Mouse (Mus musculus) heart, embryonic 16.5 days (tissue): ENCODE measurements around the gene Abcc1. TPM values are rescaled to one million over a fixed set of nuclear protein-coding genes. Genes with fewer than 3 reads are reported as not detected.
A peak's percentile ranks its signal among the peaks of the same experiment; 100 is the strongest.

Experiments
- ATAC-seq: fragments of 200-750 bp; cut with Nextera tagmentation; replicated peaks from 2 replicates; pipeline ENCODE4 v1.8.0; 2017; ENCODE audit warnings: moderate number of reproducible peaks; ENCODE audit not compliant: insufficient read depth, low FRiP score; ENCODE audit errors: extremely low read depth
- H3K27ac ChIP-seq: fragments of 300-500 bp; sonication (generic); 2 replicates; pipeline ENCODE4 v1.5.1; 2014; ENCODE audit warnings: mild to moderate bottlenecking, low read length, control low read depth, moderate library complexity
- H3K27me3 ChIP-seq: fragments of 300-500 bp; sonication (generic); 2 replicates; pipeline ENCODE4 v1.6.1; 2014; ENCODE audit warnings: low read length, mixed read lengths; ENCODE audit not compliant: control insufficient read depth, insufficient read depth
- H3K36me3 ChIP-seq: fragments of 300-500 bp; sonication (generic); 2 replicates; pipeline ENCODE4 v1.6.1; 2014; ENCODE audit not compliant: control insufficient read depth, insufficient read depth
- H3K4me1 ChIP-seq: fragments of 300-500 bp; sonication (generic); 2 replicates; pipeline ENCODE4 v1.6.1; 2014; ENCODE audit warnings: low read length, mixed read lengths; ENCODE audit not compliant: control insufficient read depth, insufficient read depth
- H3K4me2 ChIP-seq: fragments of 300-500 bp; sonication (generic); 2 replicates; pipeline ENCODE4 v1.6.1; 2014; ENCODE audit warnings: low read depth, mild to moderate bottlenecking, control low read depth, low read length
- H3K4me3 ChIP-seq: fragments of 300-500 bp; sonication (generic); 2 replicates; pipeline ENCODE4 v1.5.1; 2014; ENCODE audit warnings: mild to moderate bottlenecking, control low read depth, low read length
- H3K9ac ChIP-seq: fragments of 300-500 bp; sonication (generic); 2 replicates; pipeline ENCODE4 v1.6.1; 2014; ENCODE audit warnings: low read length, control low read depth
- H3K9me3 ChIP-seq: fragments of 300-500 bp; sonication (generic); replicated peaks from 2 replicates; pipeline ENCODE4 v1.6.1; 2016; ENCODE audit warnings: low read length; ENCODE audit not compliant: control insufficient read depth
- WGBS: fragments of 180-500 bp; shearing (Covaris S2); extraction: QIAGEN DNeasy Blood & Tissue Kit; methylation state at CpG from one replicate; pipeline ENCODE4 v1.1.7; 2014; 5-methylcytosine and 5-hydroxymethylcytosine counted together
- polyA plus RNA-seq: library from polyadenylated mRNA; unstranded; fragments of >200 nt; fragmentation: Nextera tagmentation; extraction: Ambion mirVana; gene quantifications from 2 replicates; pipeline ENCODE4 v1.2.1, GENCODE M21; 2015

Gene Abcc1
- polyA plus RNA-seq, 1 experiment from 2014 or later: 4.3 TPM

DNA sequence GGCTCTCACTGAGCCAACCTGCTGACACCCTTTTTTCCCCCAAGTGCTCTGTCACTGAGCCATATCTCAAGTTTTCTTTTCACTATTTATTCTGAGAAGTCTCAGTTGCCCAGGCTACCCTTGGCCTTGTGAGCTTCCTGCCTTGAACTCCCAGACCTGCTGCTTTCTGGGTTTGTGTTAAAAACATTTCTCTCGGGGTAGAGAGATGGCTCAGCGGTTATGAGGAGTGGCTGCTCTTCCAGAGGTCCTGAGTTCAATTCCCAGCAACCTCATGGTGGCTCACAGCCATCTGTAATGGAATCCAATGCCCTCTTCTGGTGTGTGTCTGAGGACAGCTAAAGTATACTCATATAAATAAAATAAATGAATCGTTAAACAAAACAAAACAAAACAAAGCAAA is 9.1 kb upstream of the Abcc1 start:
- ATAC-seq: no peak
- Histone ChIP-seq H3K27me3 (no peaks in the 10 kb centered on the region), H3K36me3 (no peaks in the 10 kb centered on the region), H3K4me2 (no peak overlapping the region), H3K9ac (no peak overlapping the region), H3K9me3 (no peaks in the 10 kb centered on the region), H3K27ac (no peak overlapping the region), H3K4me1 (no peaks in the 10 kb centered on the region), H3K4me3 (no peak overlapping the region)
- 81% methylated on average over 3 of the region's 3 CpGs for WGBS

GRCm38 (mm10) chr16:14352663-14353062 is 8.7 kb upstream of the Abcc1 start:
- ATAC-seq: no peak
- no peaks in the 10 kb centered on the region for H3K36me3 ChIP-seq
- H3K27ac ChIP-seq: no peak overlapping the region
- H3K27me3 ChIP-seq: no peaks in the 10 kb centered on the region
- no peak overlapping the region for H3K4me2 ChIP-seq
- H3K4me1 ChIP-seq: no peaks in the 10 kb centered on the region
- no peak overlapping the region for H3K9ac ChIP-seq
- no peaks in the 10 kb centered on the region for H3K9me3 ChIP-seq
- 54% methylated on average over 5 of the region's 5 CpGs for WGBS
- H3K4me3 ChIP-seq: no peak overlapping the region

DNA sequence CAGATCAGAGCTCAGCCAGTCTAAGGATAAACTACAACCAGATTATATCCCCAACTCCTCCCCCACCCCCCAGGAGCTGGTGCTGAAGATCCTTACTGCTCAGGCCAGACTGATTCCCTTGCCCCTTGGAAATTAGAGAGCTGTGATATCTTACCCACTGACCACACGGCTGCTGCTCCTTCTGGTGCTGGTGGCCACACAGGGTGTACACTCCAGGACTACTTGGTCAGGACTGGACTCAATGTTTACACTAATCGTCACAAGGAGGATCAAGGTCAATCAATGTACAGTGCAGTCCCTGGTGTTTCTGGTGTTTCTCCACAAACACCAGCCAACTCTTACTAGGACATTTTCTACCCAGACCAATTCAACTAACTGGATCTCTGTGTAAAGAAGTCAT is 3.5 kb upstream of the Abcc1 start:
- Histone ChIP-seq H3K4me3 (no peak overlapping the region), H3K9me3 (no peaks in the 10 kb centered on the region), H3K27ac (no peak overlapping the region), H3K36me3 (no peaks in the 10 kb centered on the region), H3K9ac (no peak overlapping the region), H3K4me1 (peaks cover 7% of the 10 kb centered on the region; the same call in 1 of the 2 replicates), H3K27me3 (peaks cover 12% of the 10 kb centered on the region), H3K4me2 (no peak overlapping the region)
- no peak for ATAC-seq
- WGBS: 68% methylated on average over 2 of the region's 2 CpGs

DNA sequence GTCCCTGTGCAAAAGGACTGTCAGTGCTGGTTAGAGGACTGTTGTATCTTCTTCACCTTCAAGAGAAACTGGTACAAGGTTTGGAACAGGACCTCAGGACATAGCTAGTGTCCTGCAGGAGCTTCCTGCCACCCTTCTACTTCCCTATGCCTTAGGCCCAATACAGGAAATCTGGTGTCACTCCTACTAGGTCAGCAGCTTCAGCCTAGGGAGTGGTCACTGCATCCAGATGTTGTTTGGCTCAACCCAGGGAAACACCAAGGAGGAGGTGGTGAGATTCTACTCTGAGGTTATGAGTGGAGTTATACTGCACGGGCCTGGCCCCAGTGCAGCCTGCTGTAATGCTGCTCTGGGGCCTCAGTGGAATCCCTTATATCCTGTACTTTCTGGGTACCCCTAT is 2.8 kb upstream of the Abcc1 start:
- no peak overlapping the region for H3K27ac ChIP-seq
- H3K9ac ChIP-seq: no peak overlapping the region
- WGBS: 75% methylated on average over 1 of the region's 1 CpGs
- no peak overlapping the region for H3K4me3 ChIP-seq
- H3K9me3 ChIP-seq: no peaks in the 10 kb centered on the region
- peaks cover 18% of the 10 kb centered on the region for H3K27me3 ChIP-seq
- H3K4me1 ChIP-seq: peaks cover 7% of the 10 kb centered on the region; the same call in 1 of the 2 replicates
- H3K36me3 ChIP-seq: no peaks in the 10 kb centered on the region
- no peak overlapping the region for H3K4me2 ChIP-seq
- ATAC-seq: no peak

DNA sequence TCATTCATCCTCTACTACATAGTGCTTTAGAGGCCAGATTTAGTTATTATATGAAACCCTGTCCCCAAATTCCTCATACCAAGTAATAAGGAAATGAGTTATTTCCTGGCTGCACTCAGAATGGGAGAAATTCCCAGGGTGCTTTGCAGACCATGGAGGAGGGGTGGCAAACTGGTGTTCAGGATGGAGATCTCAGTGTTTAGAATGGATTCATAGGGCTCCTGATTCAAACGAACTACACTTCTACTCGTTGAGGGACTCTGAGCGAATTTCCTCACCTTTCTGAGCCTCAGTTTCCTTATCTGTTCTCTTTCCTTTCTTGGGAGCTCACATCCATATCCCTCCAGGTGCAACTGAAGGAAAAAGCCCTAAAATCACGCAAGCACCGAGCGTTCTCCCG is 427 bp upstream of the Abcc1 start:
- WGBS: 5% methylated on average over 7 of the region's 7 CpGs

GRCm38 (mm10) chr16:14362099-14362820 is 902 bp downstream of the Abcc1 start:
- ATAC-seq: no peak
- peaks cover 21% of the 10 kb centered on the region for H3K27me3 ChIP-seq
- peak overlapping the region; percentile 22 for H3K27ac ChIP-seq
- H3K36me3 ChIP-seq: no peaks in the 10 kb centered on the region
- H3K9me3 ChIP-seq: no peaks in the 10 kb centered on the region
- peak overlapping the region; percentile 76 for H3K4me3 ChIP-seq
- 38% methylated on average over 7 of the region's 7 CpGs for WGBS
- H3K4me1 ChIP-seq: peaks cover 7% of the 10 kb centered on the region; the same call in 1 of the 2 replicates
- H3K9ac ChIP-seq: peak overlapping the region; percentile 79
- H3K4me2 ChIP-seq: peak overlapping the region; percentile 70

More for the DNA sequence above, 427 bp upstream of the Abcc1 start:
- H3K4me2 ChIP-seq: peak overlapping the region; percentile 70
- peaks cover 21% of the 10 kb centered on the region for H3K27me3 ChIP-seq
- ATAC-seq: peak; percentile 30; the same call in 1 of the 2 replicates
- H3K36me3 ChIP-seq: no peaks in the 10 kb centered on the region
- H3K4me1 ChIP-seq: peaks cover 7% of the 10 kb centered on the region; the same call in 1 of the 2 replicates
- peak overlapping the region; percentile 76 for H3K4me3 ChIP-seq
- H3K9ac ChIP-seq: peak overlapping the region; percentile 79
- H3K27ac ChIP-seq: no peak overlapping the region
- H3K9me3 ChIP-seq: no peaks in the 10 kb centered on the region

- Histone ChIP-seq H3K36me3 (no peaks in the 10 kb centered on the region), H3K4me1 (peaks cover 7% of the 10 kb centered on the region; the same call in 1 of the 2 replicates), H3K4me2 (no peak overlapping the region), H3K4me3 (no peak overlapping the region), H3K9me3 (no peaks in the 10 kb centered on the region), H3K27me3 (peaks cover 21% of the 10 kb centered on the region), H3K9ac (no peak overlapping the region), H3K27ac (no peak overlapping the region)
- ATAC-seq: no peak
- WGBS: 87% methylated on average over 3 of the region's 3 CpGs
Measured at GRCm38 (mm10) chr16:14363496-14363895, 2.1 kb downstream of the Abcc1 start.

GRCm38 (mm10) chr16:14364066-14364465 is 2.7 kb downstream of the Abcc1 start:
- WGBS: 84% methylated on average over 6 of the region's 6 CpGs

GRCm38 (mm10) chr16:14365457-14365856 is 4.1 kb downstream of the Abcc1 start:
- WGBS: 59% methylated on average over 4 of the region's 4 CpGs
- H3K9me3 ChIP-seq: no peaks in the 10 kb centered on the region
- H3K27ac ChIP-seq: no peak overlapping the region
- no peak overlapping the region for H3K4me3 ChIP-seq
- H3K4me2 ChIP-seq: no peak overlapping the region
- H3K36me3 ChIP-seq: no peaks in the 10 kb centered on the region
- no peak overlapping the region for H3K9ac ChIP-seq
- peaks cover 7% of the 10 kb centered on the region; the same call in 1 of the 2 replicates for H3K4me1 ChIP-seq
- H3K27me3 ChIP-seq: peaks cover 16% of the 10 kb centered on the region
- no peak for ATAC-seq

More at GRCm38 (mm10) chr16:14364066-14364465, 2.7 kb downstream of the Abcc1 start:
- Histone ChIP-seq H3K27ac (no peak overlapping the region), H3K27me3 (peaks cover 21% of the 10 kb centered on the region), H3K36me3 (no peaks in the 10 kb centered on the region), H3K4me1 (peaks cover 7% of the 10 kb centered on the region; the same call in 1 of the 2 replicates), H3K9me3 (no peaks in the 10 kb centered on the region), H3K9ac (no peak overlapping the region), H3K4me2 (no peak overlapping the region), H3K4me3 (no peak overlapping the region)
- no peak for ATAC-seq
